Mouse (Mus musculus) Patski (cell line): ENCODE data around the gene Glt28d2. TPM values are rescaled to one million over a fixed set of nuclear protein-coding genes. Genes with fewer than 3 reads are reported as not detected.

Source experiments
- ATAC-seq: fragments of 100-300 bp; one replicate; pipeline ENCODE4 v1.8.0; 2021
- CTCF ChIA-PET: fragments of 350-600 bp; sonication (Branson Sonifier 250); formaldehyde crosslinking; loops from one replicate; lab custom pipeline; 2022; ENCODE audit warnings: inconsistent platforms; lab: Charles Lee
- POLR2A ChIA-PET: fragments of 350-600 bp; sonication (Branson Sonifier 250); formaldehyde crosslinking; loops from one replicate; lab custom pipeline; 2022; ENCODE audit warnings: antibody characterized with exemption, inconsistent platforms; lab: Charles Lee
- DNase-seq: peaks from one replicate; pipeline ENCODE4 v3.0.0-alpha.2; 2011; ENCODE audit warnings: low read depth, low spot score
- H3K27me3 ChIP-seq: fragments of 371-371 bp; one replicate; pipeline ENCODE4 v1.5.1; 2021
- CTCF ChIP-seq: fragments of 100-300 bp; IDR thresholded peaks from one replicate; pipeline ENCODE4 v1.5.1; 2021
- in situ Hi-C: fragments of 300-500 bp; cut with MboI; formaldehyde crosslinking; loops from 3 replicates; pipeline ENCODE4 v1.11.1; 2018; ENCODE audit warnings: low pct_unique_long_range_greater_than_20kb, mixed read lengths
- polyA plus RNA-seq: library from polyadenylated mRNA; unstranded; gene quantifications from one replicate; pipeline ENCODE4 v1.2.3, GENCODE M21; 2021

The Glt28d2 gene
- polyA plus RNA-seq, 1 experiment from 2014 or later, result 3.6 TPM

GRCm38 (mm10) chr3:85855947-85856346 lies 31.4 kb downstream of the Glt28d2 start:
- DNase-seq (no peak), ATAC-seq (no peak)
- POLR2A ChIA-PET, result no interaction called here
- no peaks in the 10 kb centered on the region for H3K27me3 ChIP-seq
- in situ Hi-C loops, result no loop called here
- TF ChIP-seq CTCF, result no peak
- CTCF ChIA-PET, result interaction anchor here (1.1 to 4.4 kb wide), 2 partner anchors 10 to 23 kb away, joined by 3 to 20 read pairs; no protein-coding TSS in a partner anchor

GRCm38 (mm10) chr3:85855043-85855442 lies 32.3 kb downstream of the Glt28d2 start:
- CTCF ChIA-PET, result interaction anchor here (1.1 to 4.4 kb wide), 3 partner anchors 9 to 24 kb away, joined by 3 to 20 read pairs (median 3); no protein-coding TSS in a partner anchor
- POLR2A ChIA-PET, result no interaction called here
- no peaks in the 10 kb centered on the region for H3K27me3 ChIP-seq

GRCm38 (mm10) chr3:85854143-85854542 lies 33.2 kb downstream of the Glt28d2 start:
- no peaks in the 10 kb centered on the region for H3K27me3 ChIP-seq
- no peak for DNase-seq
- ChIA-PET POLR2A (no interaction called here), CTCF (interaction anchor here (1.4 kb wide), 1 partner anchor 22 kb away, joined by 3 read pairs; no protein-coding TSS in a partner anchor)
- ATAC-seq, result no peak
- TF ChIP-seq CTCF, result no peak
- in situ Hi-C loops, result no loop called here

More at GRCm38 (mm10) chr3:85855043-85855442, 32.3 kb downstream of the Glt28d2 start:
- no peak for ATAC-seq
- TF ChIP-seq CTCF, result no peak
- DNase-seq, result no peak
- in situ Hi-C loops, result no loop called here

- in situ Hi-C loops, result no loop called here
- no peak for DNase-seq
- POLR2A ChIA-PET, result no interaction called here
Measured at GRCm38 (mm10) chr3:85853715-85854114, 33.6 kb downstream of the Glt28d2 start.

GRCm38 (mm10) chr3:85850079-85850478 lies 37.2 kb downstream of the Glt28d2 start:
- DNase-seq (no peak), ATAC-seq (no peak)
- ChIA-PET POLR2A (no interaction called here), CTCF (interaction anchor here (1.3 kb wide), 1 partner anchor 22 kb away, joined by 5 read pairs; no protein-coding TSS in a partner anchor)
- H3K27me3 ChIP-seq, result no peaks in the 10 kb centered on the region
- in situ Hi-C loops, result no loop called here
- no peak for TF ChIP-seq CTCF

More at GRCm38 (mm10) chr3:85853715-85854114, 33.6 kb downstream of the Glt28d2 start:
- no peaks in the 10 kb centered on the region for H3K27me3 ChIP-seq
- CTCF ChIA-PET, result no interaction called here
- TF ChIP-seq CTCF, result no peak
- no peak for ATAC-seq

- CTCF ChIA-PET, result interaction anchor here (1.2 to 3.2 kb wide), 6 partner anchors 11 to 39 kb away, joined by 3 to 20 read pairs (median 3); no protein-coding TSS in a partner anchor
- in situ Hi-C loops, result no loop called here
- DNase-seq, result peak; percentile 25
- H3K27me3 ChIP-seq, result no peaks in the 10 kb centered on the region
- POLR2A ChIA-PET, result interaction anchor here (0.6 kb wide), 1 partner anchor 36 kb away, joined by 4 read pairs; no protein-coding TSS in a partner anchor
- no peak for ATAC-seq
- TF ChIP-seq CTCF, result no peak
Measured at GRCm38 (mm10) chr3:85846316-85846715, 41.0 kb downstream of the Glt28d2 start.

GRCm38 (mm10) chr3:85845341-85845740 lies 42.0 kb downstream of the Glt28d2 start:
- no peak for DNase-seq
- ChIA-PET POLR2A (no interaction called here), CTCF (interaction anchor here (1.2 to 3.2 kb wide), 5 partner anchors 12 to 40 kb away, joined by 3 to 20 read pairs (median 3); no protein-coding TSS in a partner anchor)
- ATAC-seq, result no peak
- in situ Hi-C loops, result no loop called here
- TF ChIP-seq CTCF, result no peak
- no peaks in the 10 kb centered on the region for H3K27me3 ChIP-seq

- in situ Hi-C loops, result no loop called here
- H3K27me3 ChIP-seq, result no peaks in the 10 kb centered on the region
- DNase-seq, result no peak
- ChIA-PET CTCF (interaction anchor here (1.0 to 1.3 kb wide), 2 partner anchors 11 to 76 kb away, joined by 3 to 4 read pairs; no protein-coding TSS in a partner anchor), POLR2A (no interaction called here)
- no peak for TF ChIP-seq CTCF
- no peak for ATAC-seq
Measured at GRCm38 (mm10) chr3:85842881-85843218, 44.5 kb downstream of the Glt28d2 start.

- in situ Hi-C loops, result no loop called here
- ChIA-PET CTCF (interaction anchor here (1.0 to 1.3 kb wide), 4 partner anchors 10 to 75 kb away, joined by 3 to 4 read pairs (median 4); no protein-coding TSS in a partner anchor), POLR2A (no interaction called here)
- TF ChIP-seq CTCF, result no peak
- no peaks in the 10 kb centered on the region for H3K27me3 ChIP-seq
- DNase-seq, result no peak
- no peak for ATAC-seq
Measured at GRCm38 (mm10) chr3:85842177-85842880, 45.0 kb downstream of the Glt28d2 start.

- DNase-seq (no peak), ATAC-seq (no peak)
- in situ Hi-C loops, result no loop called here
- ChIA-PET CTCF (interaction anchor here (1.2 to 1.3 kb wide), 3 partner anchors 17 to 76 kb away, joined by 3 to 4 read pairs (median 3); no protein-coding TSS in a partner anchor), POLR2A (no interaction called here)
- H3K27me3 ChIP-seq, result no peaks in the 10 kb centered on the region
- no peak for TF ChIP-seq CTCF
Measured at GRCm38 (mm10) chr3:85841454-85842176, 45.7 kb downstream of the Glt28d2 start.
